Mouse (Mus musculus) ES-Bruce4 (cell line): ENCODE measurements around the gene Klb. TPM values are rescaled to one million over a fixed set of nuclear protein-coding genes. Genes with fewer than 3 reads are reported as not detected.

Experiments
- H3K27ac ChIP-seq: 2 replicates; pipeline ENCODE4 v1.5.1; 2012; ENCODE audit warnings: low read length, inconsistent platforms; ENCODE audit not compliant: insufficient read depth
- H3K27me3 ChIP-seq: 2 replicates; pipeline ENCODE4 v1.6.1; 2012; ENCODE audit warnings: mild to moderate bottlenecking, low read length, inconsistent platforms; ENCODE audit not compliant: control insufficient read depth, poor library complexity, insufficient read depth, severe bottlenecking
- H3K36me3 ChIP-seq: 2 replicates; pipeline ENCODE4 v1.6.1; 2012; ENCODE audit warnings: inconsistent platforms, mild to moderate bottlenecking, low read length, moderate library complexity; ENCODE audit not compliant: control insufficient read depth, poor library complexity, insufficient read depth, severe bottlenecking
- H3K4me1 ChIP-seq: one replicate; pipeline ENCODE4 v1.8.1; 2011; ENCODE audit warnings: low read length; ENCODE audit not compliant: control insufficient read depth, insufficient read depth
- H3K4me3 ChIP-seq: 2 replicates; pipeline ENCODE4 v1.5.1; 2011; ENCODE audit warnings: low read depth, mild to moderate bottlenecking, low read length
- H3K9ac ChIP-seq: 2 replicates; pipeline ENCODE4 v1.6.1; 2012; ENCODE audit warnings: low read depth, mild to moderate bottlenecking, inconsistent platforms; ENCODE audit not compliant: poor library complexity, severe bottlenecking
- H3K9me3 ChIP-seq: replicated peaks from 2 replicates; pipeline ENCODE4 v1.6.1; 2012; ENCODE audit warnings: mild to moderate bottlenecking, low read length, inconsistent platforms; ENCODE audit not compliant: control insufficient read depth, poor library complexity, insufficient read depth, severe bottlenecking
- CTCF ChIP-seq: IDR thresholded peaks from one replicate; pipeline ENCODE4 v1.8.1; 2011; ENCODE audit warnings: low read depth, low read length
- EP300 ChIP-seq: IDR thresholded peaks from 2 replicates; pipeline ENCODE4 v1.6.1; 2011; ENCODE audit warnings: low read depth, low read length; ENCODE audit not compliant: insufficient read depth
- POLR2A ChIP-seq: IDR thresholded peaks from one replicate; pipeline ENCODE4 v1.8.1; 2011; ENCODE audit warnings: low read length; ENCODE audit not compliant: insufficient read depth
- polyA plus RNA-seq: library from polyadenylated mRNA; stranded (reverse); fragments of >200 nt; gene quantifications from 2 replicates; pipeline ENCODE4 v1.2.4, GENCODE M21; 2011; ENCODE audit warnings: low read depth; ENCODE audit not compliant: missing spikeins, insufficient read depth, insufficient read length

The Klb gene
- polyA plus RNA-seq, 1 experiment, result not detected

DNA sequence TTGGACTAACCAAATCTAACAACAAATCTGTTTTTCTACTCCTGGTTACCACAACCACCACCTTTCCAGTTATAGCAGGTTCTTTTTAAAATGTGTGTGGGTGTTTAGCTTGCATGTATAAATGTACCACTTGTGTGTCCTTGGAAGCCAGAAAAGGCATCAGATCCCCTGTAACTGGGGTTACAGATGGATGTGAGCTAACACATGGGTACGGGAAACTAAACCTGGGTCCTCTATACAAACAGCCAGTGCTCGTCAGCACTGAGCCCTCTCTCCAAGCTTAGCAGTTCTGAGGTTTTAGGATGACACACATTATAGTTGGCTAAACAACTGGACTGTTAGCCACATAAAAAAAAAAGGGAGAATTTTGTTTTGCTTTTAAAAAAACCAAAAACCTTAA, 37.6 kb downstream of the Klb start:
- Histone ChIP-seq H3K27ac (no peak overlapping the region), H3K9me3 (no peaks in the 10 kb centered on the region), H3K36me3 (peaks cover 32% of the 10 kb centered on the region), H3K4me3 (no peak overlapping the region), H3K9ac (no peak overlapping the region), H3K27me3 (no peaks in the 10 kb centered on the region), H3K4me1 (no peaks in the 10 kb centered on the region)
- TF ChIP-seq POLR2A (no peak), CTCF (no peak), EP300 (no peak)

DNA sequence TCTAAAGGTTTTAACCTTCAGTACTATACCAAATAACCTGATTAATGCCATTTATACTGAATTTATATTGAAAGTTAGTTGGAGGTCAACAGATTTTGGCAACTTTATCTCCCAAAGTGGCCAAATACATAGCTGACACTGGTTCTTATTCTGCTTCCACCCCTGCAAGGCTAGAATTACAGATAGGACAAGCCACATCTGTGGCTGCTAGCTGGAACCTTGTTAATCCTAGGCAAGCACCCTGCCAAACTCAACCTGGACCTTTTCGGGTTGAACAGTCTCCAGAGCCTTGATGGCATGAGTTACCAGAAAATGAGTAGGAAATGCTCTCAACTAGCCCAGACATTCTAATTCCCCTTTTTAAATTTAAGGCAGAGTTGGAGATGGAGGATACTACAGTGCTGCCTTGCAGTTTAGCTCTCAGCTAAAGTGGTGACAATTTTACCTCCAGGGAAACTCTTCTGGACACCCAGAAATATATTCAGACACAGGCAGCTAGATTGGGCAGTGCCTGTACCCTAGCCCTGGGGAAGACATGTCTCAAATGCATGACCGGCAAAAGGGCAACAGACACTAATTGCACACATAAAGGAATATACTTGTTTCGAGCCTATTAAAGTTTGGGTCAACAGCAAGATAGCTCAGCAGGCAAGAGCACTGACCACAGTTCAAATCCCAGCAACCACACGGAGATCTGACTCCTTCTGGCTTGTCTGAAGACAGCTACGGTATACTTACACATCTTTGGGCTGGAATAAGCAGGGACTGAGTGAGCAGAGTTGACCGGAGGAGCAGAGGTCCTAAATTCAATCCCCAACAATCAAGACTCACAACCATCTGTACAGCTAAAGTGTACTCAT, 39.1 kb downstream of the Klb start:
- Histone ChIP-seq H3K27me3 (no peaks in the 10 kb centered on the region), H3K4me3 (no peak overlapping the region), H3K36me3 (peaks cover 34% of the 10 kb centered on the region), H3K27ac (no peak overlapping the region; the same call in 1 of the 2 replicates), H3K9ac (no peak overlapping the region), H3K4me1 (no peaks in the 10 kb centered on the region), H3K9me3 (no peaks in the 10 kb centered on the region)
- TF ChIP-seq CTCF, result no peak
- TF ChIP-seq EP300, result no peak
- no peak for TF ChIP-seq POLR2A

DNA sequence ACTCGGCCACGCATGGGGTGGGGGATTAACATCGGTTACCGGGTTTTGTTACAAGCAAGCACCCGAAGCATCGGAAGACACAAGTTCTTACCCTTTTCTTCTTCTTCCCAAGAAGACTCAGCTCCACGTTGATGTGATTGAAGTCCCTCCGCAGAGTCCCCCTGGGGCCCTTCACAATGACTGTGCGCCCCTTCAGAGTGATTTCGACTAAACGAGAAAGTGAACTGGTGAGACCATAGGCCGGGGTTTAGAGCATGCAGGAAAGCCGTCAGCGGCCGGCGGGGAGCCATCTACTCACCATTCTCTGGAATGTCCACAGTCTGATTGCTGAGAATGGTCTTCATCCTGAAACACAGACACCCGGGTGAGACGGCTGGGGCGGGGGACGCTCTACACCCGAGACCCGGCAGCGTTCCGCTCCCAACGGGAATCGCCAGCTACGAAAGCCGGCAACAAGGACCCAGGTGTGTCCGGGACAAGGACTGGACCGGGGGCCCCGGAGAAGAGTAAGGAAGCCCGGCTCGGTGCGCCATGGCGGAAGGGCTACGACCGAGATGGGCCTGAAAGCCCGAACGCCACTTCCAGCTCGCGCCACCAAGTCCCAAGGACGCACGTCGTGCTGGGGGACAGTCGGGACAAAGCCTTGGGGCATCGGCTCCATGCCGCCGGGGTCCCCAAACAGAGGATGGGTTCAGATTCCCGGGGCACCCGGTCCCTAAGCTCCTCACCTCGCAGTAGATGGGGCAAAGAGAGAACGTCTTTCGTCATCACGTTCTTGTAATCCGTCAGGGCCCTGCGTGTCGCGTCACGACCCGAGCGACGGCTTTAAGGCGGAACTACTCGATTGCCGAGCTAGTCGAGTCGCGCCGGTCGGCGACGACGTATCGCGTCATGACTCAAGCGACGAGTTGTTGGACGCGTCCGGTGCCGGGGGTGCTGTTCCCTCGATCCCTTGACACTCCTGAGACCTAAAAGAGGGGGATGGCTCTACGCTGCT, 42.8 kb downstream of the Klb start, which contains the start of the genes Rpl9 and Lias:
Rpl9 (minus strand) TSS at position 797 of the 997 bp plus-strand sequence.
Lias (plus strand) TSS at position 850 of the 997 bp plus-strand sequence.
- TF ChIP-seq EP300 (peak; percentile 9; the same call in 1 of the 2 replicates), POLR2A (no peak)
- Histone ChIP-seq H3K36me3 (peaks cover 36% of the 10 kb centered on the region), H3K9ac (peak within 1 kb of the TSS; percentile 93), H3K4me3 (peak within 1 kb of the TSS; percentile 95), H3K9me3 (no peaks in the 10 kb centered on the region), H3K27me3 (no peaks in the 10 kb centered on the region), H3K27ac (peak within 1 kb of the TSS; percentile 31), H3K4me1 (no peaks in the 10 kb centered on the region)

DNA sequence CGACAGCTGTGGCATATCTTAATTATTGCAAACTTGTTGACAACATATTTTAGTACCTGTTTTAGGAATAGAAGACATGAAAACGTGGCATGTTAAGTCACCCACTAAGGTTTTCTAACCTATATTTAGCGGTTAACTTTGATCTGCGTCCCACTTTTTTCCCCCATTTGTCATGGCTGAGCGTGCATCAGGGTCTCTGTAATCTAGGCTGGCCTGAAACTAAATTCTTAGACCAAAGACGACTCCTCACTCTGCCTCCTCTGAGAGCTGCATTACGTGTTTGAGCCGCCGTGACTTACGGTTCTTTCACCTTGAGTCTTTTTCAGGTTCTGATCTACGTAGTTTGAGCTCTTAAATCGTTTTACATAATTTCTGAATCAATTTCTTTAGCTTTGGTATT, 43.6 kb downstream of the Klb start:
- Histone ChIP-seq H3K36me3 (peaks cover 36% of the 10 kb centered on the region), H3K4me1 (no peaks in the 10 kb centered on the region), H3K27me3 (no peaks in the 10 kb centered on the region), H3K27ac (no peak overlapping the region), H3K9me3 (no peaks in the 10 kb centered on the region), H3K9ac (peak overlapping the region; percentile 43), H3K4me3 (peak overlapping the region; percentile 64)
- TF ChIP-seq POLR2A, result no peak
- no peak for TF ChIP-seq CTCF
- no peak for TF ChIP-seq EP300

DNA sequence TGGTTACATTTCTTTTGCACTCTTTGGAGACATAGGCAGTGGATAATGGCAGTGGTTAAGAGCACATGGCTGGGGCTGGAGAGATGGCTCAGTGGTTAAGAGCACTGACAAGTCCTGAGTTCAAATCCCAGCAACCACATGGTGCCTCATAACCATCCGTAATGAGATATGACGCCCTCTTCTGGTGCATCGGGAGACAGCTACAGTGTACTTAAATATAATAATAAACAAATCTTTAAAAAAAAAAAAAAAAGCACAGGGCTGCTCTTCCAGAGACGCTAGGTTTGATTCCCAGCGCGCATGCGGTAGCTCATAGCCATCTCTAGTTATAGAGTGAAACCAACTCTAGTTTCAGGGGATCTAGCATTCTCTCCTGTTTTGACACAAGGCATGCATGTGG, 46.3 kb downstream of the Klb start:
- Histone ChIP-seq H3K27me3 (no peaks in the 10 kb centered on the region), H3K9ac (no peak overlapping the region), H3K4me1 (no peaks in the 10 kb centered on the region), H3K9me3 (no peaks in the 10 kb centered on the region), H3K27ac (no peak overlapping the region), H3K36me3 (peaks cover 17% of the 10 kb centered on the region), H3K4me3 (no peak overlapping the region)
- TF ChIP-seq POLR2A (no peak), EP300 (no peak), CTCF (no peak)
